Mouse (Mus musculus): Measurements from ENCODE around the gene Smarce1.

DNA sequence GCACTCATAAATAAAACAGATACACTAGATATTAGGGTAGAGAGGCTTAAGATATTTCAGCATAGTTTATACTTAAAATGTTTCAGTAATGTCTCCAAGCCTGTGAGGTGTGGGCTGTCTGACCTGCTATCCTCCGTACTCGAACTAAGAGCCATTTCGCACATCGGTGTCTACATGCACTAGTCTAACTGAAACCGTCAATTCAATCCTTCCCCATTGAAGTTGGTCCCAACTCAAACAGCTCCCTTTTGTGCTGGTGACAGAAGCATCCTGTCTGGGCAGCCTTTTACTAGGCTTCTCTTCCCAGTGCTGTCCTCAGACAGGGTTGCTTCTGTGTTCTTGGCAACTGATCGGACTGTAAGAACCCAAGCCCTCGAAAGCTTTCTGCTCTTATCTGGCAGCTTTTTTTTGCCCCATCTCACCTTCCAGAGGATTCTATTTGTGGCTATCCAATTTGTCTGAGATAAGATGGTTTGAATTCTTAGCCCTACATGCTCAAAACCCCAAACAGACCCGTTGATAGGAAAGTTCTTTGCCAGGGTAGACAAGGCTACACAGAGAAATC is 22.6 kb downstream of the Smarce1 start:
- TF ChIP-seq MAFK (IDR thresholded peaks at IDR 0.05; ENCODE audit: insufficient read depth, low read depth, low read length) (no peak), ZNF384 (IDR thresholded peaks at IDR 0.05; ENCODE audit: low read depth, low read length) (no peak), ZC3H11A (IDR thresholded peaks at IDR 0.05; ENCODE audit: borderline replicate concordance, low read depth, low read length) (no peak), CHD2 (IDR thresholded peaks at IDR 0.05; ENCODE audit: low read depth, low read length) (no peak)

Data from ES-E14 (cell line).